ENCODE assay signal across 9 mouse cellular contexts in the genomic region with DNA sequence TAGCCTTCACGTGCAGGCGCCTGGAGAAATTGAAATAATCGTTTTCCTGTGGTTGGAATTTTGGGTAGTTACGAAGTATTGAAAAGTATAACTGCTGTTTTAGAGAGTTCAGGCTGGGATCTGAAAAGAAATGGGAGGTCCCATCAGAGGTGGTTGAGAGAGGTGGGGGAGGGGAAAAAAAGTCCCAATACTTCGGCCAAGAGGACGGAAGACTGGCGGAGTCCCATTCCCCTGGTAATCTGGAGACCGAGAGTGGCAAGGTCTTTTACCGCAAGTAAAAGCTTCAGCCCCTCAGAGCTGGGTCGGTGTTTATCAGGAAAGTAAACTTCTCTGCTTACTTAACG. TPM values are rescaled to one million over a fixed set of nuclear protein-coding genes. Genes with fewer than 3 reads are reported as not detected.
A peak's percentile ranks its signal among the peaks of the same experiment; 100 is the strongest.
DNase-seq lines count a peak whose midpoint lies in the region; ATAC-seq and TF ChIP-seq lines count a peak whose summit lies in the region.
"Had no signal": no experiment of that assay in that cellular context is flagged by ENCODE, and none has a peak within 500 bp of the region (broad histone marks: within the 10 kb centered on the region; RNA-seq: fewer than 3 reads in every experiment).

No protein-coding gene starts in this region.

- no peak for ATAC-seq in intestine, embryonic 16.5 days
- no peak for ATAC-seq in neural tube, embryonic 12.5 days (ENCODE audit: low FRiP score, low read depth)

- no peaks in the 10 kb centered on the region for H3K36me3 ChIP-seq in liver, adult 2 months (ENCODE audit: control insufficient read depth, insufficient read depth, low read length)
- no peaks in the 10 kb centered on the region for H3K36me3 ChIP-seq in intestine, embryonic 16.5 days (ENCODE audit: control insufficient read depth, insufficient read depth, low read length)
- H3K36me3 ChIP-seq in neural tube, embryonic 12.5 days: no peaks in the 10 kb centered on the region

- WGBS in liver, adult 2 months: 2% methylated on average over 11 of the region's 11 CpGs
- WGBS in intestine, embryonic 16.5 days: 6% methylated on average over 11 of the region's 11 CpGs
- WGBS in neural tube, embryonic 12.5 days: 2% methylated on average over 11 of the region's 11 CpGs

- TF ChIP-seq CTCF in liver, adult 2 months (IDR thresholded peaks at IDR 0.05; ENCODE audit: low read depth, low read length): no peak
- TF ChIP-seq CTCF in embryonic fibroblast, embryonic 13.5 days (IDR thresholded peaks at IDR 0.05; ENCODE audit: borderline replicate concordance, insufficient read depth, low read length): no peak

- peaks cover 3% of the 10 kb centered on the region for H3K4me1 ChIP-seq in liver, adult 2 months (ENCODE audit: control insufficient read depth, insufficient read depth, low read length)
- peaks cover 3% of the 10 kb centered on the region; the same call in 1 of the 2 replicates for H3K4me1 ChIP-seq in embryonic fibroblast, embryonic 13.5 days (ENCODE audit: control insufficient read depth, insufficient read depth, low read length)
- peaks cover 21% of the 10 kb centered on the region for H3K4me1 ChIP-seq in intestine, embryonic 16.5 days (ENCODE audit: control insufficient read depth, insufficient read depth, low read length)
- peaks cover 11% of the 10 kb centered on the region; the same call in 1 of the 2 replicates for H3K4me1 ChIP-seq in neural tube, embryonic 12.5 days

- H3K4me2 ChIP-seq in intestine, embryonic 16.5 days (ENCODE audit: low read depth, low read length): peak overlapping the region; percentile 59
- H3K4me2 ChIP-seq in neural tube, embryonic 12.5 days (replicated peaks): peak overlapping the region; percentile 70

- no peak for TF ChIP-seq POLR2A in liver, adult 2 months (IDR thresholded peaks at IDR 0.05; ENCODE audit: extremely low read depth, insufficient read depth, low read length)
- TF ChIP-seq POLR2A in embryonic fibroblast, embryonic 13.5 days (IDR thresholded peaks at IDR 0.05; ENCODE audit: low read depth, low read length): no peak

- no peaks in the 10 kb centered on the region for H3K9me3 ChIP-seq in intestine, embryonic 16.5 days (ENCODE audit: control insufficient read depth, low read length)
- H3K9me3 ChIP-seq in neural tube, embryonic 12.5 days: no peaks in the 10 kb centered on the region

- peak overlapping the region; percentile 19; the same call in 1 of the 2 replicates for H3K4me3 ChIP-seq in liver, adult 2 months (ENCODE audit: insufficient read depth, low read depth, low read length)
- peak overlapping the region; percentile 15 for H3K4me3 ChIP-seq in embryonic fibroblast, embryonic 13.5 days (ENCODE audit: insufficient read depth, low read length)
- peak overlapping the region; percentile 42 for H3K4me3 ChIP-seq in intestine, embryonic 16.5 days (ENCODE audit: low read length)
- no peak overlapping the region for H3K4me3 ChIP-seq in neural tube, embryonic 12.5 days

- no peaks in the 10 kb centered on the region for H3K79me2 ChIP-seq in liver, adult 2 months (ENCODE audit: control insufficient read depth, insufficient read depth, low read length)

- no peak overlapping the region for H3K27ac ChIP-seq in liver, adult 2 months (replicated peaks; ENCODE audit: insufficient read depth, low read depth, low read length)
- peak overlapping the region; percentile 3; the same call in 1 of the 2 replicates for H3K27ac ChIP-seq in embryonic fibroblast, embryonic 13.5 days (ENCODE audit: insufficient read depth, low read length)
- no peak overlapping the region for H3K27ac ChIP-seq in intestine, embryonic 16.5 days (ENCODE audit: low read length)
- no peak overlapping the region for H3K27ac ChIP-seq in neural tube, embryonic 12.5 days

- H3K9ac ChIP-seq in liver, adult 2 months (ENCODE audit: low read depth, low read length): peak overlapping the region; percentile 41
- peak overlapping the region; percentile 61; the same call in 1 of the 2 replicates for H3K9ac ChIP-seq in intestine, embryonic 16.5 days (ENCODE audit: low read depth, low read length)
- H3K9ac ChIP-seq in neural tube, embryonic 12.5 days: no peak overlapping the region

- no peak for DNase-seq in liver, adult 2 months (ENCODE audit: extremely low read depth, low read depth, low spot score)
- DNase-seq in liver: no peak
- no peak for DNase-seq in ovary, postnatal 36 days (ENCODE audit: low spot score)
- no peak for DNase-seq in kidney, postnatal 10 days

- H3K27me3 ChIP-seq in liver, adult 2 months (ENCODE audit: control insufficient read depth, insufficient read depth, low read length): no peaks in the 10 kb centered on the region
- H3K27me3 ChIP-seq in intestine, embryonic 16.5 days (replicated peaks; ENCODE audit: control insufficient read depth, insufficient read depth, low read length): no peaks in the 10 kb centered on the region
- H3K27me3 ChIP-seq in neural tube, embryonic 12.5 days (replicated peaks): peaks cover 16% of the 10 kb centered on the region

RNA-seq across cellular contexts. Expression of a gene that starts 7.6 kb away (rescaled TPM):
- not detected in 2 replicates for total RNA-seq in liver, adult 2 months (2014; rRNA removed)
- not detected in 2 replicates for polyA plus RNA-seq in liver, adult 2 months (2012; rRNA removed)
- not detected in 2 replicates for polyA plus RNA-seq in embryonic fibroblast, embryonic 13.5 days (2011; ENCODE audit: insufficient read length, low read depth, missing spikeins)
- not detected in 2 replicates for polyA plus RNA-seq in intestine, embryonic 16.5 days (2015; fragmentation: Nextera tagmentation; extraction: Ambion mirVana)
- polyA plus RNA-seq in neural tube, embryonic 12.5 days (2016; fragmentation: Nextera tagmentation; extraction: Ambion mirVana): not detected in 2 replicates
- total RNA-seq: adrenal gland, postnatal 10 days had no signal
- polyA plus RNA-seq: large intestine, adult 2 months had no signal

RNA-seq across cellular contexts. Expression of a gene that starts 24.1 kb away (rescaled TPM):
- total RNA-seq in liver, adult 2 months (2014; rRNA removed): 0.81 and 0.83 TPM in 2 replicates
- 1.5 TPM in 2 replicates for polyA plus RNA-seq in liver, adult 2 months (2012; rRNA removed)
- 23.8 and 30.2 TPM in 2 replicates for polyA plus RNA-seq in embryonic fibroblast, embryonic 13.5 days (2011; ENCODE audit: insufficient read length, low read depth, missing spikeins)
- 5.5 and 5.8 TPM in 2 replicates for polyA plus RNA-seq in intestine, embryonic 16.5 days (2015; fragmentation: Nextera tagmentation; extraction: Ambion mirVana)
- polyA plus RNA-seq in neural tube, embryonic 12.5 days (2016; fragmentation: Nextera tagmentation; extraction: Ambion mirVana): 9.1 and 10.3 TPM in 2 replicates

RNA-seq across cellular contexts. Expression of a gene that starts 53.5 kb away (rescaled TPM):
- total RNA-seq in liver, adult 2 months (2014; rRNA removed): 352 and 363 TPM in 2 replicates
- 145 and 230 TPM in 2 replicates for polyA plus RNA-seq in liver, adult 2 months (2012; rRNA removed)
- 1.5 and 2.3 TPM in 2 replicates for polyA plus RNA-seq in embryonic fibroblast, embryonic 13.5 days (2011; ENCODE audit: insufficient read length, low read depth, missing spikeins)
- 50.4 and 57.8 TPM in 2 replicates for polyA plus RNA-seq in intestine, embryonic 16.5 days (2015; fragmentation: Nextera tagmentation; extraction: Ambion mirVana)
- polyA plus RNA-seq in neural tube, embryonic 12.5 days (2016; fragmentation: Nextera tagmentation; extraction: Ambion mirVana): 0.61 and 0.75 TPM in 2 replicates

Comparison
In these comparisons a context has a peak if more than half of its experiments do, and no peak if none do; other contexts are left out.
1. RNA of a gene that starts 53.5 kb away (polyA plus RNA-seq): 145 to 230 TPM in liver, adult 2 months and 50.4 to 57.8 TPM in intestine, embryonic 16.5 days; 1.5 to 2.3 TPM in embryonic fibroblast, embryonic 13.5 days and 0.61 to 0.75 TPM in neural tube, embryonic 12.5 days; every median in the first group is over 10 times any median in the second.